Mouse (Mus musculus) 3134 (cell line): Measurements from ENCODE around the gene Hist1h4h.
"Not testable (repeated sequence)": the region's sequence is repeated elsewhere in the genome, so short reads cannot be mapped to it uniquely, and the experiment has no call there.

Experiments
- DNase-seq: peaks from one replicate; pipeline ENCODE4 v3.0.0-alpha.2; 2011; ENCODE audit warnings: low spot score; ENCODE audit not compliant: insufficient read length; ENCODE audit errors: extremely low read depth

Hist1h4h gene

DNA sequence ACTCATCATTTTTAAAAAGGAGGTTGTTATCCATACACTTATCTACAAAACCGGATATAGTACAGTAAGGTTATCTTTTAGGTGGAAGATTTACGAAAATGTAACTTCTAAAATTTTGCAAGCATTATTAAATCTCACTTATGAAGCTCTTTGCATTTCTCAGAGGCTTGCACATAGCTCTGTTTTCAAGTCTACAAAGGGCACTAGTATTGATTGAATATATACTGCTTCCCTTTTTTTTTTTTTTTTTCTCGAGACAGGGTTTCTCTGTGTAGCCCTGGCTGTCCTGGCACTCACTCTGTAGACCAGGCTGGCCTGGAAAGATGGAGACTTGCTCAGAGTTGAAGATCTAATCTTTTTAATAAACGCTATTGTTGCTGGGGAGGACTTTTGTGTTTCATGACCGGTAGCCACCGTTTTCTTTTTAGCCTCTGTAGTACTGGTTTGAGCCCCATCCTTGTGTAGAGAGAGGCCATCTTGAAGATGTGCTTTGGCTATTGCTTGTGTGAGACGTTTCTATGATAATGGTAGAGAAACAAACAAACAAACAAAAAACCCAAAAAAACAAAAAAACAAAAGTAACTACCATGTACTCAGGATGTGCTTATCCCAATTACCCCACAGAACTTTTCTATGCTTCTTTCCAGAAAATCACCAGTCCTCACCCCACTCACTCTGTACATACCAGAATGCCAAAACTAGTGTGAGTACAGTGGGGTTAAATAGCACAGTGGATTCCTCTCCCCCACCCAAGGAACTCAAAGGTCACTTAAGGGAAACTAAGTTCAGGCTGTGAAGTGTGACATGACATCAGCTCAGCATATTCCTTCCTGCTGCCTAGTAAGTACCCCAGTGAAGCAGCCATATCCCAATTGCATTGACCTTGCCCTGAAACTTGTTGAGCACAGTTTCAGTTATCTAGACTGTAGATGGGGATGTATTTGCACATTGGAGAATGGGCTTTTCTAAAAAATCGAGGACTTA is 21.4 kb downstream of the Hist1h4h start:
- no peak for DNase-seq

DNA sequence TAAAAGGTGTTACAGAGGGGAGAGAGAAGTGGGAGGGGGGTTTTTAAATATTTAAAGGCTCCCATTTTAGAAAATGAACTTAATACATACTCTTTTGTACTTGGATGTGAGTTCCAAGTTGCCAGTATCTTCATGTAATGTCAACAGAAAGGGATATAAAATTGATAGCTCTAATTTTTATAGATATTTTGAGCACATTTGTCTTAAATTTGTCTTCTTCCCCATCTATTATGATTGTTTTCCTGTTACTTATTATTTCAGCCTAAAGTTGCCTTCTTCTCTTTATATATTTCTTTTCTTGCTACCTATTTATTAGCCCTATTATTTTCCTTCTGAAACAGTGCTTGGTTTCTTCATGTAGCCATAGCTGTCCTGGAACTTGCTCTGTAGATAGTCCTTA is 22.1 kb downstream of the Hist1h4h start, which contains the start of gene Hist1h1d:
Gene Hist1h1d (plus strand): TSS at position 301 of the 400 bp plus-strand sequence.
- no peak for DNase-seq

GRCm38 (mm10) chr13:23554393-23554792 is 23.5 kb downstream of the Hist1h4h start:
- DNase-seq, result no peak

GRCm38 (mm10) chr13:23554925-23555838 is 24.3 kb downstream of the Hist1h4h start:
- peak; percentile 94 for DNase-seq

DNA sequence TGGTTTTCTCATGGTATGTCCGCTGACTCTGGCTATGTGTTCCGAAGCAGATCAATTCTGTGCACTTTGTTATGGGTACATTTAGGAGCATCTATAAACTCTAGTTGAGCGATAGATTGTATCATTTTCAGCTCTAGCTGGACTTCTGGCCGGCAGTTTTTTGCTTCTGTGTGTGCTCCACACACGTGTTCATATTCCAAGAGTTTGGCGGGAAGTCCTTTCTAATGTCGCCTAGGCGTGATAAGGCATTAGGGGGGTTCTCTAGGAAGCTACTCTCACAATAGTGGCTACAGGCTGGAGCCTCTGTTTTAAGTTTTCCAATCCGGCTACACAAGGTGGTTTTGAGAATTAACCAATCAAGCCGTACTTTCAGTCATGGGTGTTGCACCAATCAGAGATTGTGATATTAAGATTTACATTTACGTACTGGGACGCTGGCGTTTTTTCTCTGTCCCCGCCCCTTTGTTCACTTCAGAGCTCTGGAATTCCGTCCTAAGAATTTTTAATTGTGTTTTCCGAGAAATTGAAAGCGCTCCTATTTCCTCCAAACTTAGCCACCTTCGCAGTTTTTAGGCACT is 25.1 kb downstream of the Hist1h4h start:
- DNase-seq, result peak; percentile 58

GRCm38 (mm10) chr13:23556906-23557305 is 26.1 kb downstream of the Hist1h4h start:
- no peak for DNase-seq

DNA sequence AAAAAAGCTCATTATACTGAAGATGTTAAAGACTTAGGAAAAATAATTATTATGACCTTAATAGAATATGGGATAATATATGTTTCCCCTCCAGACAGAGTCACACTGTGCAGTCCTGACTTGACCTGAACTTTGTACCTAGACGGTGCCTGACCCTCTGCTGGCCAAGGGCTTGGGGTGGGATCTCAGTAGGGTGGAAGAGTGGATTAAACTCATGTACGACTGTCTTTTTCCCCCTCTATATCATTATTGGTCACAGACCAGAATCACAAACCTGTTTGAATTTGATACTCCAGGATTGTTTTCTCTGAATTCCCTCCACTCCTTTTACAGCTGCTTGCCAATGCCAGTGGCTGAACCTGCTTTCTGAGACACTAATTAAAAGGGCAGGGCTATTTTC is 29.8 kb downstream of the Hist1h4h start:
- DNase-seq, result not testable (repeated sequence)

GRCm38 (mm10) chr13:23561531-23561882 is 30.7 kb downstream of the Hist1h4h start:
- DNase-seq, result not testable (repeated sequence)

DNA sequence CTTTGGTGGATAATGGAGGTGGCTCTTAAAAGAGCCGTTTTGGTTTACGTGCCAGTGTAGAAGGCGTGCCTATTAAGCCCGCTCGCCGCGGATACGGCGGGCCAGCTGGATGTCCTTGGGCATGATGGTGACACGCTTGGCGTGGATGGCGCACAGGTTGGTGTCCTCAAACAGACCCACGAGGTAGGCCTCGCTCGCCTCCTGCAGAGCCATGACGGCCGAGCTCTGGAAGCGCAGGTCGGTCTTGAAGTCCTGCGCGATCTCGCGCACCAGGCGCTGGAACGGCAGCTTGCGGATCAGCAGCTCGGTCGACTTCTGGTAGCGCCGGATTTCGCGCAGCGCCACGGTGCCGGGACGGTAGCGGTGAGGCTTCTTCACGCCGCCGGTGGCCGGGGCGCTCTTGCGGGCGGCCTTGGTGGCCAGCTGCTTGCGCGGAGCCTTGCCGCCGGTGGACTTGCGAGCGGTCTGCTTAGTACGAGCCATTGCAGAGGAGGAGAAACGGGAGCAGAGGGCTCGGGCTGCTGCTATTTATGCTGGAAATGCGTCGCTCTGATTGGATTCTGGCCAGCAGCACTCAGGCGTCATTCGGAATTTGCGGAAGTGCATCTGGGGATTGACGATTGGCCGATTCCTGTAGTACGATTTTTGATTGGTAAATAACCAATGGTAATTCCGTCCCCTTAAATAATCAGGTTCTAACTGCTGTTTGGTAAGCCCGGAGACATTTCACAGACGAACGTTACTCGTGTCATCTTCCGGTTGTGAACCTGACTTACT is 31.2 kb downstream of the Hist1h4h start, which contains the start of gene Hist1h3e:
Gene Hist1h3e (minus strand): TSS at position 487 of the 777 bp plus-strand sequence.
- DNase-seq, result peak; percentile 93

DNA sequence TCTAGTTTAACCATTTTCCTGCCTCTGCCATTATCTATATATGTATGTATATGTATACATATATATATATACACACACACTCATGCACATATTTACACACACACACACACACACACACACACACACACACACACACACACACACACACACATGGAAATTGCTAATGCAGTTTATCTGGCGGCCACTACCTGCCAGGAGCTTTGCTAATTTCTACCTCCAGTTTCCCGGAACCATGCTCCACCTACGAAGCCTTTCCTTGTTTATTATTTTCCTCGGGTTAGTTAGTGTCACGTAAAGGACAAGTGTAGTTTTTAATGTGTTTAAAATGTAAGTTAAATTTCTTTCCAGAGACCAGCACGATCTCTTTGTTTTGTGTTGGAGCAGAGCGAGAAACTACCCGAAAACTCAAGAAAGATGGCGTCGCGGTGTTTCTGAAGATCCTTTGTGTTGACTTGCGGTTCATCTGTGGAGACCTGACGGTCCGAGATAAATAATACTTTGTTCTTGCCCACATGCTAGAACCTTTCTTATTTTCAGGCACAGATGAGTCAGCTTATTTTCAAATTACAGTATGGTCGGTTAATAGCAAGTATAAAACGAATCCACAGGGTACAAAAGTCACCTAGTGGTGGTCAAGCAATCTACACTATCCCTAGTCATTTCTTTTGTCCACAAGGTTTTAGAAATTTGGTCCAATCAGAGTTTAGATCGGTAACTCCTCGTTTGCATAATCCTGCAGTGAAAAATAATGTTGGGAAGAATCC is 32.0 kb downstream of the Hist1h4h start:
- DNase-seq, result peak; percentile 52

DNA sequence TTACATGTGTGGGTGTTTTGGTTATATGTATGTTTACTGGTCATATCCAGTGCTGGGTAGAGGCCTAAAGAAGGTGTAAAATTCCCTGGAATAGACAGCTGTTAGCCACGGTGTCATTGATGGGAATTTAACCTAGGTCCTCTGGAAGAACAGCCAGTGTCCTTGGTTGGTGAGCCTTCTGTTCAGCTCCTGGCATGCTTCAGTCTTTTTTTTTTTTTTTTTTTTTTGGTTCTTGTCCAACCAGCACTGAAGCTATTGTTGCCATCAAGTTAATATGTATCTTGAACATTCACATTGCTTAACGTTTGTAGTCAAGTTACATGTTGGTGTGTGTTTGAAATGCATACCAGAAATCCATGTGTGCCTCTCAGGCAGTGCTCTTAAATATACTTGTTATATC is 33.6 kb downstream of the Hist1h4h start:
- DNase-seq, result no peak

- DNase-seq, result peak; percentile 74
These were observed 39.6 kb downstream of the Hist1h4h start for GRCm38 (mm10) chr13:23570261-23571021.

DNA sequence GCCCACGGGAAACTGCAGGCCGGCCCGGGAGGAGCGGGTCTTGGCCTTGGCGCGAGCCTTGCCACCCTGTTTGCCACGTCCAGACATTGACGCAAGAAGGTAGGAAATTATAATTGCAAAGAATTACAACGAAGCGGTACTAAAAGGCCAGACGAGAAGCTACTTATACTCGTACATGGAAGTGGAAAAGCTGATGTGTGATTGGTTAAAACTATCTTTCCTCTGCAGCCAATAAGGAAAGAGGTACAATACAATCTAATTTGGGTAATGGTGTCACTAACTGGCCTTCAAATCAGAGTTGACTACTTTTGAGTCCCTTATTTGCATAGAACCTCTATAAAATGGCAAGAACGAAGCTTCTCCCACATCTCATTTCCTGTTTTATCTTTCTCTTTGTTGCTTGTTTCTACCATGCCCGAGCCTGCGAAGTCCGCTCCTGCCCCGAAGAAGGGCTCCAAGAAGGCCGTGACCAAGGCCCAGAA is 40.2 kb downstream of the Hist1h4h start, which contains the start of the genes Hist1h2ae and Hist1h2bg:
Gene Hist1h2ae (minus strand): TSS at position 199 of the 482 bp plus-strand sequence.
Gene Hist1h2bg (plus strand): TSS at position 375 of the 482 bp plus-strand sequence.
- DNase-seq, result peak; percentile 95

GRCm38 (mm10) chr13:23571504-23572217 is 40.8 kb downstream of the Hist1h4h start:
- DNase-seq, result peak; percentile 86

DNA sequence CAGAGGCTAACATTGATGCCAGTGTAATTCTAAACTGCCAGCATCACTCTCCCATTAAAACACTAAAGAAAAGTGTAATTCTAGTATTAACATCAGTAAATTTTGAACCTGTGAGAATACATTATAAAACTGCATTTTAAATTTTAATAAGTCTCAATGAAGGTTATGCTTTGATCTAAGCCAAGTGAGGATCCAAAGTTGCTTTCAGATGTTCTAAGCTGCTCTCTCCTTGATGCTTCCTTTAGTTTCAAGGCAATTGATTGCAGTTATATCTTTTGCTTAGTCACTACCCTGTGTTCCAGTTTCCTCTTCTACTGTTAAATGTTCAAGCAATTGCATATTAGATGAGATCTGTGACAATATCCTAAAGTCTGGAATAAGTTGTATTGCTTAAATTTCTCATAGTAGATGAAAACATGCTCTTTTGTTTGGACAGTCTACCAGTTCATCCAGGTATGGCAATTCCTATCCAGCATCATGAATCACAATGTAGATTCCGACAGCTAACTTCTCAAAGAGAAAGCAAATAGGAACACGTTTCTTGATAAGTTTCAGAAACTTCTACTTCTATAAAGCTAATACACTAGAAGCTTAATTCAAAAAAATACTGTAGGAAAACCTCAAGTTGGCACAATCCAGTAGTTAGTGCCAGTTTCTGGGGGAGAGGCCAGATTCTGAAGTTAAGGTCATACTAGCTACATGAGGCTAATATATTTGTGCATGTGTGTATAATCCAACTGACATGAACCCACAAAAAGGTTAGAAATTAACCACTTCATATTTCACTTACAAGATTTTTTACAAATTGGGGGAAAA is 41.6 kb downstream of the Hist1h4h start:
- DNase-seq, result peak; percentile 48

- DNase-seq, result peak; percentile 61
These were observed 42.4 kb downstream of the Hist1h4h start for GRCm38 (mm10) chr13:23573034-23573897.
